Mouse (Mus musculus) cortical plate, adult 2 months (tissue): ENCODE results near the gene Efna5.
A peak's percentile ranks its signal among the peaks of the same experiment; 100 is the strongest.

Source experiments
- CTCF ChIP-seq: fragments of 200-500 bp; IDR thresholded peaks from 2 replicates; pipeline ENCODE4 v1.5.1; 2011; ENCODE audit warnings: mild to moderate bottlenecking, control low read depth, low read length; ENCODE audit not compliant: insufficient read depth; ENCODE audit errors: extremely low read depth
- POLR2A ChIP-seq: fragments of 200-500 bp; IDR thresholded peaks from 2 replicates; pipeline ENCODE4 v1.6.1; 2011; ENCODE audit warnings: mild to moderate bottlenecking, low read length, control low read depth; ENCODE audit not compliant: insufficient read depth; ENCODE audit errors: extremely low read depth

GRCm38 (mm10) chr17:62884129-62884506, 3.0 kb upstream of the Efna5 start:
- TF ChIP-seq CTCF (peak; percentile 67), POLR2A (no peak)
